Mouse (Mus musculus): ENCODE data around the gene Cux2.

Cux2 gene

DNA sequence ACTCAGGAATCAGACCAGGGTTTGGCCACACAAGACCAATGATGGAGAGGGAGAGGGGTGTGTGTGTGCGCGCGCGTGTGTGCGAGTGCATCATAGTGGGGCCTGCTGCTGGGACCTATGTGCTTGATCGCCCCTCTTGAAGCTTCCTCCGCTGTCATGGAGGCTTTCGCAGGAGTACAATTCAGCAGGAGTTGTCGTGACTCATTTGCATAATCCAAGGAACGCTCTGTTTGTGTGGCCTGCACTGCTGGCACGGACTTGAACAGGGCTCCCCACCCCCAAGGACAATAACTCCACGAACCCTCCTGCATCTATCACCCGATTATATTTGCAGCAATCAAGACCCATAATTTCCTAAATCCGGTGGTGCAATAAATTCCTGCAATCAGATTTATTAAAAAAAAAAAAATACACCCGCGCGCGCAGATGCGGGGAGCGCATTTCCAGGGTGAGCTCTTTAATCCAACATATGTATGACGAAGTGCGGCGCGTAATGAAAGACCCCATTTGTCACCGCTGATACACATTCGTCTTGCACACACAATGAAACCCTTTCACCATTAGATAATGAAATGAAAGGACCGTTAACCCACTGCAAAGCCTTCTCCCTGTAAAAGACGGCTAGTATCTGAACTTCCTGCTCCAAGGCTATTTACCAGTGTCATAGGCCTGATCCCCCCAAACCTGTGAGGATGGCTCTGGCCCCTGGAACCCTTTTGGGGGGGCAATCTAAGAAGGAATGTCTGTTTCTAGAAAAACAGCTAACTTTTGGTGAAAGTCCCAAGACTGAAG is 124.0 kb downstream of the Cux2 start:
- in situ Hi-C loops (cut with MboI; ENCODE audit: low sequenced_read_pairs): no loop called here

DNA sequence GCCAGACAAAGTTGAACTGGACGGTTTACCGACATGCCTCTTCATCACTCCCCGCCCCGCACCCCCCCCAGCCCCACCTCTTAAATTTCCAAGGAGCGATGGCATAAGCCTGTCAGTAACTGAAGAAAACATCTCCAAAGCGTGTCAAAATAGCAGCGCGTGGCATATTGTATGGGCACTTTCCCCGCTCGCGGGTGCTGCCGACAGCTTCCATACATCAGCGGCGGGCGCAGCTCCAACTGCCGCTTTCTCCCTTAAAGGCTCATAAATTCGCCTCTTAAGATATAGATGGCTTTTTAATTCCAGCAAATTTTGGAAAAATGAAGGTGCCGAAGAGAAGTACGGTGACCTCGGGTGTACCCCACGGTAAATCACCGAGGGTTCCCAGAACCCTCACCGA is 124.6 kb downstream of the Cux2 start:
- in situ Hi-C loops (cut with MboI; ENCODE audit: low sequenced_read_pairs): no loop called here

DNA sequence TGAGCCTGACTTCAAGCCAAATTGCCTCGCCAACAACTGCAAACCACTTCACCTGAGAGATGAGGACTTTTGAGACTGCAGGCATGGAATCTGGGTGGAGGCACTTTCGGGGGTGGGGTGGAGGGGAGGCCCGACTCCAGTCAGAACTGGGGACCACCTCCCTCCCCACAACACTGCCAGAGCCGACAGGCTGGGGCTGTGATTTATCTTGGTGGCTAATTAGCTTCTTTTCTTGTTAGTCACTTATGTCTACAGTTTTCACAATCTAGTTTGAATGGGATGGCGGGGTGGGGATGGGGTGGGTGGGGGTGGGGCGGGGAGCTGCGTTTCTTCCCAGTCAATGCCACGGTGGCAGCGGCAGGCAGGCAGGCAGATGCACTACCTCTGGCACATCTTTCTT is 125.5 kb downstream of the Cux2 start:
- in situ Hi-C loops (cut with MboI; ENCODE audit: low sequenced_read_pairs): no loop called here

DNA sequence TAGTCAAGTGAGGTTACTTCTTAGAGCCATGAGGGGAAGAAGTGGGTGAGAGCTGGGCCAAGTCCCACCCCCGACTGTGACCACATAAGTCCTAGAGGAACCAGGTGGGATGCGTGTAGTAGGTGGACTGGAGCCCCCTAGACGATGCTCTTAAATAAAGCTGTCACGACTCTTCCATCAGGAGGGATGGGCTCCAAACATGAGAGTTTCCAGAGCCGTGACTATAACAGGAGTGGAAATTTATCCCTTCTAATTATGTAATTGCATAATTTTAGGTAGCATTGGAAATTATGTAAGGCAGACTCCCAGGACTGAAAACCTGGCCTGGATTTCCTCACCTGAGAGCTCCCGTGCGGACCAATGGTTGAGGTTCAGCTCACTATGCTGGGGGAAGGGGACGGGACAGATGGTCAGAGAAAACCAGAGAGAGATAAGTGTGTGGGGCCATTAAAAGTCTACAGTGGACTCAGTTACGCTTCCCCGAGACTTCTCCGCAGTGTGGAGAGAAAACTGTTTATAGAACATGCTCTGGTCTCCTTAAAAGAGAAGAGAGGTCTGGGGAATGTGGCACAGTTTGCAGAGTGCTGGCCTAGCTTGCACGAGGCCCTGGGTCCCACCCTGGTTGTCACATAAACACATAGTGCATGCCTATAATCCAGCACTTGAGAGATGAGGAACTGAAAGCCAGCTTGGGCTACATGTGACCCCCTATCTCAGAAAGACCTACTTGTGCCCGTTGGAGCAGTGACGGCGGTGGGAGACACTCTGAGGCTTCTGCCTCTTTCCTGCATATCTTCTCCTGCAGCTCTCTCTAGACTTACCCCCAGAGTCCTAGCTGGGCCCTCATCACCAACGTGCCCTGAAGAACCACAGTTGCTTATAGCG is 126.7 kb downstream of the Cux2 start:
- in situ Hi-C loops (cut with MboI; ENCODE audit: low sequenced_read_pairs): no loop called here

DNA sequence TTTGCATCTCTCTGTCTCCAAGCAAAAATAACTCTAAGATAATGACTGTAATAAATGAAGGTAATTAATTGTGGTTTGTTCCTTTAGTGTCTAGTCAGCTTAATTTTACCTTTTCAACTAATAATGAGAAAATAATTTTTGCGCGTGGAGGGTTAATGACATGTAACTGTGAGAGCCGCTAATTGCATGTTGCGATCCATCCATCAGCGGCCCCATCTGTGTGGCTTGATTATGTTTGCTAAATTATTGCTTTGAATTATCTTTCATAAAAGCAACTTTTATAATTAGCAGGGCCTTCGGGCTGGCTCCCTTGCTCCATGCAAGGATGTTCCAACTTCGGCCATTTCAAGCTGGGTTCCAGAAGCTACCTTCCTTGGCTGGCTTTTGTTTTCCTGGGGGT is 130.7 kb downstream of the Cux2 start:
- in situ Hi-C loops (cut with MboI; ENCODE audit: low sequenced_read_pairs): no loop called here

DNA sequence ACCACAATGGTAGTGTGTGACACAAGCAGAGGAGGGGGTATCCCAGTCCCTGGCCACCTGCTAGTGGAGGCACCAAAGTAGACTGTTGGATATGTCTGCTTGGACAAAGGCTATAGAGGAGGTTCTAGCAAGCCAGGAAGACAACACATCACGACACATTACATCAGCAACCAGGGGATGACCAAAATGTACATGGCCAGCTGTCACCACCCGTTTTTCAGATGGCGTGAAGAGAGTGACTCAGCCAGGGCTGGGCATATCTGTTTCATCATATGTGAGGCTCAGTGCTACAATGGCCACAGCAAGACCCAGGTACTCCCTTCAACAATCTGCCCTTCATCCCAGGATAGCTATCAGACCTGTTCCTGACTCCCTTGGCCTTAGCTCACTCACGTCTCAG is 133.1 kb downstream of the Cux2 start:
- in situ Hi-C loops (cut with MboI; ENCODE audit: low sequenced_read_pairs): no loop called here

DNA sequence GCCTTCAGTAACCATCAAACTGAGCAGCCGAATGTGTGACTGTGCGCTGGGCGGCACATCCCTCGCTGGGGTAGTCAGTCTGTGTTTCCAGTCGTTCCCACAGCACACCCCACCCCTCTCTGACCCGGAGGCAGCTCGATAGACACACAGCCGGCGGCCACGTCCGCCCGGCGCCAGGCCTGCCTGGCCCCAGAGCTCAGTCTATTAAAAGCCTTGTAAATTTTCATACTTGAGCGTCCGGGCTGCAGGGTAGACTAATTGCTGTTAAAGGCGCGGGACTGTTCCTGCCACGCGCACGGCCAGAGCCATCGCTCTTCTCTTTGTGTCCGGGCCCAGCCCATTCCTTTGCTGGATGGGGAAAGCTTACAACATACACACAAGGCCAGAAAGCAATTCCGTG is 135.9 kb downstream of the Cux2 start:
- in situ Hi-C loops (cut with MboI; ENCODE audit: low sequenced_read_pairs): no loop called here

DNA sequence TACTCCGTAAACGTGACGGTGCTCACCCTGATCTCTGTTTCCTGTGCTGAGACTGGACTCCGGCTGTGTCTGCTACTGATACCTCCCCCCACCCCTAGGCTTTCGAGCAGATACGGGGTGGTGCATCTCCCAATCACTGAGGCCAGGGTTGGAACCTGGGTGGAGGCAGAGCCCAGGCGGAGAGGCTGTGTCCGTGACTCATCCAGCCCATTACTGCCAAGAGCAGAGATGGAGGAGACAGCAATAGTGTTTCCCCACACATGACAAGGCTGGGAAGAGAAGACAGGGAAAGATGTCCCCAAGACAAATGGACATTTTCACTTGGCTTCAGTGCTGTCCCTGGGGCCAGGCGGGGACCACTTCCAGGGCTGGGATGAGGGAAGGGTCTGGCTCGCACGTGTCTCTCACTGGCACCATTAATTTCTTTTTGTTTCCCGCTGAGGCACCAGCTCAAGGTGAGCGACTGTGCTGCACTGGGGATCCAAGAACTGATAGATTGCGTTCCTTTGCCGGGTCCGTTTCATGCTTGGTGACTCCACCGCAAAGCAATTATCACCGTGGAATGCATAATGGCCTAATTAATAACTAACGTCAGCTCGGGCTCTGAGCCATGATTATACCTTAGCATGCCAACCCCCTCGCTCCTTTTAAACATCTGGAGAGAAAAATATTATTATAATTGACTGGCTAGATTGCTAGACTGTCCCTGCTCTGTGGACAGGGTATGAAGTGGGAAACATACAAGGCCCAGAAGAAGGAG is 140.5 kb downstream of the Cux2 start:
- in situ Hi-C loops (cut with MboI; ENCODE audit: low sequenced_read_pairs): no loop called here

DNA sequence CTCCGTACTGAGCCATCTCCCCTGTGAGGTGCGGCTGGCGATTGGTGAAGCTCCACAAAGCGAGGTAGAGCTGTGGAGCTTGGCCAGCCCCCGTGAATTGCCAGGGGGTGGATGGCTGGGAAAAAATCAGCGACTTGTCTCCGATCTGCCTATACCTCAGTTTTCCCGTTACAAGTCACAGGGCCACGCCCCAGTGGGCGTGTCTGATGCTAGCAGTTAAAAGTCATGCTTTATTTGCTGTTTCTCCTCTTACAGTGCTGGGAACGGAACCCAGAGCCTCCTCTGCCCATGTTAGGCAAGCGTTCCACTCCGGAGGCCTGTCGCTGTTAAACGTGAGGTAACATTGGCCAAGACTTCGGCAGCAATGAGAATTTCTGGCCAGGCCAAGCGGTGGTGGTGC is 144.2 kb downstream of the Cux2 start:
- in situ Hi-C loops (cut with MboI; ENCODE audit: low sequenced_read_pairs): no loop called here

DNA sequence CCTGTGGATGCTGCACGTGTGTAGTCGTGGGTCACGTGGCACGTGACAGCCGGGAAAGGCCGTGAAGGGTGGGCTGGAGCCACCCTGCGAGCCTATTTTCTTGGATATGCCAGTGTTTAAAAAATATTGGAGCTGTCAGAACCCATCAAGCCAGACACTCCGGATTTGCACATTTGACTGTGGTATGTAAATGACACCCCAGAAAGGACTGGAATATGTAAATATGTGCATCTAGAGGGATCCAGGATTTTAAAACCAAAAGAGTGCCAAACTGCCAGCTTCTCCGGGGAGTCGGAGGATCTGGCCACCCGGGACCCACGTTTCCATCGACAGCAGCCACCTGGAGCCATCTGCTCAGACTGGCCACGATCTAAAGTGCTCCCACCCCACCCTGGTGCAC is 145.1 kb downstream of the Cux2 start:
- in situ Hi-C loops (cut with MboI; ENCODE audit: low sequenced_read_pairs): no loop called here

DNA sequence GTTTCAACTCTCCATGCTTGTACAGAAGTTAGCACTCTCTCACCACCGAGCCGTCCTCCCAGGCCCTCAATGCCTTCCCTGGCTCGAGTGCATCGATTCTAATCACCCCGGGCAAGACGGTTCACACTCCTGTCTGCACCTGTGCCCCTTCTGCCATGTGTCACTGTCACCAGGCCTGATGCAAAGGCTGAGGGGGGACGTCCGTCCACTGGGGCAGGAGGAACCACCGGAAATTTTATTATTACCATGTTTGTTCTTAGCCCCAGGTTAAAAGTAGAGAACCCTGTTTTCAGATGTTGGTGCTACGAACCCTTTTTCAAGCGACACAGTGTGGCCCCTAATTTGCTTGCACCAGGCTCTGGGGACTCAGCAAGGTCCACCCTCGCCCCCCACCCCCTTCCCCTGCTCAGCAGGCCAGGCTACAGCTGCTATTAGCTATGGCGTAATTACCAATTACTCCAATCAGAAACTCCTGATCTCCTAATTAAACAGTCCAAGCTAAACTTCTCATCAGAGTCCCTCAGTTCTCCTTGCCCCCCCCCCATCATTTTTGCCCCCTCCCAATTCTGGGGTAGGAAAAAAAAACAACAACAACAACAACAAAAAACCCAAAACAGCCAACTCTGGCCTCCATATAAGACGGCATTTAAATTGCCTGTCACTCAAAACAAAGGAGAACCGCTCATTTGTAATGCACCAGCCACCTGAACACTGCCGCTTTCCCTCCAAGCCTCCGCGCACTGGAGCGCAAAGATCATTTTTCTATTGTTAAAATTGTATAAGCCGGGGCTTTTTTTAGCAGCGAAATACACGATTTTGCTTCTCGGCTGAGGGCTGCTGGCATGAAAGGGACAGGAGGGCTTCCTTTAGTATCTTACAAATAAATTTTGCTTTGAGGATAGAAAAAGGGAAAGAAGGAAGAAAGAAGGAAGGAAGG is 146.8 kb downstream of the Cux2 start:
- in situ Hi-C loops (cut with MboI; ENCODE audit: low sequenced_read_pairs): no loop called here

DNA sequence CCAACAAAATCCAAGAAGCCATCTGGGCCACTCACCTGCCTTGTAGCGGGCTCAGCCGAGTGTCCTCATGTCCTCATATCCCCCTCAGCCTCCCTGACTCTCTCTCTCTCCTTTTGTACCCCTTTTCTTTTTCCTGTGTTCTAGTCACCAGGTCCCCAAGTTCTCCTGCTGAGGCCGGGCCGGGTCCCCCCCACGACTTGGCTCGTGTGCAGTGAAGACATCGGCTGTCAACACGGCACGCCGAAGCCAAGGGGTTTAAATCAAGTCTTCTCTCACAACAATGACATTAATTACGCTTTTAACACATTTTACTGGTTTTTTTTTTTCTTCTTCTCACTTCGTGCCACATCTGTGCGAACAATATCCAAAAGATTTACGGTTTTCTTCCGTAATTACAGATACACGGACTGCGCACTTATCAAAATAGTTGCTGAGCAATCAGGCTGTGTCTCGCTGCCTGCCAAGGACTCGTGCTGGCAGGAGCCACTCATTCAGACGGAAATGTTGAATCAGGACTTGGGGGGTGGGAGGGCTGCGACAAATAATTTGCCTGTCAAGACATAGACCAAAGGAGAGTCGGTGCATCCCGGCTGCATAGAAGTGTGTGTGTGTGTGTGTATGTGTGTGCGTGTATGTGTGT is 154.7 kb downstream of the Cux2 start:
- in situ Hi-C loops (cut with MboI; ENCODE audit: low sequenced_read_pairs): no loop called here

DNA sequence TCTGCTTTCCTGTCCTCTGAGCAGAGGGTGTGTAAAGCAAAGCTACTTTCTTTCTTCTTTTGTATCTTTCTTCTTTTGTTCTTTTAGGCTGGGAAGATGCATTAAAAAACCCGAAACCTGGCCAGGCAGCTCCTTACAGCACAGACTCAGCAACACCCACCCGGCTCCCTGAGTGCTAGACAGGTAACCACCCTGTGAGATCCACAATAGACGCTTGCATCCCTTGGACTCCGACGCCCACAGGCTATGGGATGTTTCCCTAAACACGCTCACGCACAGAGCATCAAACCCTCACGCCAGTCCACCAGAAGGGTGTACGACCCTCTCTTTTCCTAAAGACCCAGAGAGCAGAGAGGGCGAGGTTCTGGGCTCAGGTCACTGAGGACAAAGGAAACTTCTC is 155.3 kb downstream of the Cux2 start:
- in situ Hi-C loops (cut with MboI; ENCODE audit: low sequenced_read_pairs): no loop called here

DNA sequence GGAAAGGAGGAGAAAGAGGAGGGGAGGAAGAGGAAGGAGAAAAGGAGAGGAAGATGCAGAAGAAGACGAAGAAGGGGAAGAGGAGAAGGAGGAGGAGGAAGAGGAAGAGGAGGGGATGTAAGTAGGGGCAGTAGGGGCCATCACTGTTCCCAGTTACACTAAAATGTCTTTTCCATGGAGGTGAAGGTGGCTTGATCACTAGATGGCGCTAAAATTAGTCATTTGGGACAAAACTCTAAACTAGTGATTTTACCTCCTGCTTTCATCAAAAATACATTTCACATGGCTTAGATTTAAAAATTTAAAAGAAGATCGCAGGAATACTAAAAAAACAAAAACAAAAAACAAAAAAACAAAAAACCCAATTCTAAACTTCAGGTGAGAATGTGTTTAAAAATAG is 156.3 kb downstream of the Cux2 start:
- in situ Hi-C loops (cut with MboI; ENCODE audit: low sequenced_read_pairs): no loop called here

DNA sequence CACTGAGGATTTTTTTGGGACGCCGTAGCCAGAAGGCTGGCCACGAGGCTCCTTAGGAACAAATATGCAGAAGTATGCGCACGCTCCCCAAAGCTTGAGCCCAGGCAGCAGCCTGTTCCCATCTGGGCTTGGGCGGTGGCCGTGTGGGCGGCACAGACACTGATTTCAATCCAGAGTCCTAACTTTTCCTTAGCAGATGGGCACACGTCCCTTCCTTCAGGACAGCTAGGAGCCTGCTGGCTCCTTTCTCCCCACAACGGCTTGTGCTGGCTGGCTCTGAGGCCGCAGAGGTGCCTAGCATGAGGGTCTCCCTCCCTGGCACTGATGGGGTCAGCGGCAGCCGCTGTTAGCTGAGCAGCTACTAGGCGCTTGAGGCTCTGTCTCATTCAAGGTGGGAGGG is 157.6 kb downstream of the Cux2 start:
- in situ Hi-C loops (cut with MboI; ENCODE audit: low sequenced_read_pairs): no loop called here

DNA sequence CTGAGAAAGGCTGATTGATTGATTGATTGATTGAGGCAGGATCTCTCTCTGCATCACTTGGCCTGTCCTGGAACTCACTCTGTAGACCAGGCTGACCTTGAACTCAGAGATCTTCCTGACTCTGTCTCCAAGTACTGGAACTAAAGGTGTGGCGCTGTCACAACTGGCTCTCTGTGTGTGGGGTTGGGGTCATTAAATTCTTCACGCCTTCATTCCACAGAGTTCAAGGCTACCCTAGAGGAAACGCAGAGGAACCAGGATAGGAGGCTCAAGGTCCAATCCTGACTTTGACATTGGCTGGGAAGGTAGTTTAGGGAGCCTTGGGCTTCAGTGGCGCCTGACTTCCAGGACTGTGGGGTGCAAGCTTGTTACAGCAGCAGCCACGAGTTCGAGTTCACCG is 159.0 kb downstream of the Cux2 start:
- in situ Hi-C loops (cut with MboI; ENCODE audit: low sequenced_read_pairs): no loop called here

DNA sequence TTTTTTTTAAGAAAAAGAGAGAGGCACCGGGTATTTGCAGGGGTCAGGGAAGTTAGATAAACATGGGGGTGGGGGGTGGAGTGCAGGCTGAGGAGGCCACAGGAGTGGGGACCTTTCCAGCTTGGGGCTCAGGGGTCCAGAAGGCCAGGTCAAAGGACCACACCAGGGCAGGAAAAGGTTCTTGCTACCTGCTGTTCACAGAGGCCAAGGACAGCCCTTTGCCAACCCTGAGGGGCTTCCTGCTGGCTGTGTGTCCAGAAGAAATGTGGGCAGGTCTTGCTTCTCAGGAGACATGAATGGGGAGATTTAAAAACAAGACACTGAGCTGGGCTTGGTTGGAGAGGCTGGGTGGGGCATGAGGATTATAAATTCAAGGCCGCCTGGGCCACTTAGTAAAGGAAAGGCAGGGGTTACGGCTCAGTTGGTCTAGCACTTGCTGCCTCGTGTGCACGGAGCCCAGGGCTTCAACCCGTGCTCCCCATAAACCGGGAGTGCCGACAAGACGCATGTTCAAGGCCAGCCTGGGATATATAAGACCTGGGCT is 160.0 kb downstream of the Cux2 start:
- in situ Hi-C loops (cut with MboI; ENCODE audit: low sequenced_read_pairs): no loop called here

DNA sequence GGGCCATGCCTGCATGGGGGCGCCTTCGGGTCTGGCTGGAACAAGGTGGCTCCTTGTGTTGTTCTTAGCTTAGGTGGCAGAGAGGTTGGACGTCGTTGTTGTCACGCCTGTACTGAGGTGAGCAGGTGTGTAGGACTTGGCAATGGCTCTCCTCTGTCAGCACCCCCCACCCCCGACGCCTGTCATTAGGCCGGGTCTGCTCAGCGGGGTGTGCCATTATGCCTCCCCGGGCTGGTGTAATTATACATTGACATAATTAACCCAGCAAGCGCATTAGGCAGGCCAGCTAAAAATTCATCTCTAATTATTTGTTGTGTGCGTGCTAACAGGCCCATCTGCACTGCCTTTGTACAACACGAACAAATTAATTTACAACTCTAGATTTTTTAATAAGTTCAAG is 160.5 kb downstream of the Cux2 start:
- in situ Hi-C loops (cut with MboI; ENCODE audit: low sequenced_read_pairs): no loop called here

DNA sequence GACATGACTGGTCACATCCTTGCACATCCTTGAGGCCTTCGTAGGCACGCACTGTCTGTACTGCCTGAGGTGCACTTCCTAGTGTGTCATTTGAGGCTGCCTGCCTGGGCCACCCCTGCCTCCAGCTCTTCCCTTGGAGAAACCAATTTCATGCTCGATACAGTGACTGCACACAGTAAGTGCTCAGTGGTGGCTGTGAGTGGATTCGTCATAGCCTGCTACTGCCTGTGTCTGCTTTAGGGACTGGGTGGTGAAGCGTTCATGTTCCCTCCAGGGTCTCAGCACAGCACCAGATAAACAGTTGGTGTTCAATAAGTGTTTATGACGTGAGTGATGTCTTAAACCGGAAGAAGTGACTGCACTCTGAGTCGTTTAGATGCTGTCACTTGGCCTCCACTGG is 166.5 kb downstream of the Cux2 start:
- in situ Hi-C loops (cut with MboI; ENCODE audit: low sequenced_read_pairs): no loop called here

DNA sequence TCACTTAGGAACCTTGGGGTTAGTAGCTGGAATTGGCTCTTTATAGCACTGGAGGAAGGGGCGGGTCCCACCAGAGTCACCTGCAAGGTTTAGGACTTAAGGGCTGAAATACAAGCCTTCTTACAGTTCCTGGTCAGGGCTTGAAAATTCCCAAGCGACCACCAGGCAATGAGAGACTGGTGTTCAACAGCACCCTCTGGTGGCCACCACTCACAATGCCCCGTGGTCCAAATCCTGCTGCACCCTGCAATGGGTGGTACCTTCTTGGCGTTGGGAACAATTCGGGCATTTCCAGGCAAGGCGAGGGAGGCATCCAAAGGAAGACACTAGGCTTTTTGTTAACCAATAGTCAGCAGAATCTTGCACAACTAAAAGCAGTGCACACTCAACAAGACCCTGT is 170.7 kb downstream of the Cux2 start:
- in situ Hi-C loops (cut with MboI; ENCODE audit: low sequenced_read_pairs): loop anchor here (10.0 kb wide), 1 partner anchor 206 kb away; no protein-coding TSS in a partner anchor

Measured in CH12F3 (cell line).